Mouse (Mus musculus): ENCODE measurements around the gene Nsf.

The Nsf gene

GRCm38 (mm10) chr11:103948952-103949351 is 4.9 kb downstream of the Nsf start:
- in situ Hi-C loops (cut with MboI, MseI) = no loop called here

GRCm38 (mm10) chr11:103942740-103943139 is 11.1 kb downstream of the Nsf start:
- in situ Hi-C loops (cut with MboI, MseI) = no loop called here

DNA sequence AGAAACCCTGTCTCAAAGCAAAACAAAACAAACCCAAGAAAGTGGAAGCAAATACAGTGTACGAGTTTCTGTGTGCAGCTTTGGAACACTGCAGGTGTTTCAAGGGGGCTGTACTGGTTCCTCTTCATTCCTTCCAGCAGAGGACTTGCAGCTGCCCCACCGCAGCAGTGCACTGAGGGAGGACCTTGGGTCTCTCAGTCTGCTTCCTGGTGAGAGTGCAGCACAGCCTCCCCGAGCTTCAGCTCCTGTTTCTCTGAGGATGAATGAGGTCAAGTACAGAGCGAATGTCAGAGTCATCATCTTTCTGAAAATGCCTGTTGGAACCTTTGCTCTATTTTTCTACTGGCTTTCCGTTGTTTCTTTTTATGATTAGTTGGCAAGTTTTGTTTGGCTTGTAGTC is 12.5 kb downstream of the Nsf start:
- in situ Hi-C loops (cut with MboI, MseI) = no loop called here

DNA sequence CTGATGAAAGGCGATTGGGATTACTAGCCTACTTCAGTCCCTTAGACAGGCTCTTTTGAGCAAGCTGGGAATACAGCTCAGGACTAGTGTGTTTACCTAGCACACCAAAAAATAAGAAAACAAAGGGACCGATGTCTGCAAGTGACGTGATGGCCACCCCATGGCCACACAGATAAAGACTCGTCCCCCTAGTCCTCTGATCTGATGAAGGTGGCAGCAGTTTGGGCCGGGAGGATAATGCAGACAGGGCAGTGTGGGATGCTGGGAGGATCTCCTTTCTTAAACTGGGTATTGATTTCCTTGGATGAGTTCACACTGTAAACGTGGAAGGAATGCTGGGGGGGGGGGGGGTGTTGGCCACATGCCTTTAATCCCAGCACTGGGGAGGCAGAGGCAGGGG is 13.0 kb downstream of the Nsf start:
- in situ Hi-C loops (cut with MboI, MseI) = no loop called here

GRCm38 (mm10) chr11:103937976-103938728 is 15.7 kb downstream of the Nsf start:
- in situ Hi-C loops (cut with MboI, MseI) = no loop called here

DNA sequence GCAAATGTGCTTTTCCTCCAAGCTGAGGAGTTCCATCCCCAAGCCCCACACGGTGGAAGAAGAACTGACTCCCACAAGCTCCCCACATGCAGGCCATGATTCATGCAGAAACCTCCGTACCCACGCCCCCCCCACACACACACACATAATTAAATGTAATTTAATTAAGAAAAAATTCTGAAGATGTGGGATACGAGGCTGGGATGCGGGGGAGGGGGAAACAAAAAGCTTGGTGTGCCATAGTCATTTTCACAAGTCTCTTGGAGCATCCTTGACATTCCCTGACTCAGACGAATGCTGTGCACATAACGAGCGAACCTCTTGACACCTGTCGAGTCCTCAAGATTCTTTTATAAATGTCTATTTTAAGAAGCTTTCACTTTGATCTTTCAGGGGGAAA is 16.4 kb downstream of the Nsf start:
- in situ Hi-C loops (cut with MboI, MseI) = no loop called here

- in situ Hi-C loops (cut with MboI, MseI) = no loop called here
These were observed 18.1 kb downstream of the Nsf start for GRCm38 (mm10) chr11:103935717-103936116.

GRCm38 (mm10) chr11:103933886-103934285 is 20.0 kb downstream of the Nsf start:
- in situ Hi-C loops (cut with MboI, MseI) = no loop called here

- in situ Hi-C loops (cut with MboI, MseI) = loop anchor here in 1 of 2 experiments (25.0 kb wide), 1 partner anchor 162 kb away; the partner anchor contains the start of gene Wnt3
These were observed 29.9 kb downstream of the Nsf start for GRCm38 (mm10) chr11:103923957-103924356.

DNA sequence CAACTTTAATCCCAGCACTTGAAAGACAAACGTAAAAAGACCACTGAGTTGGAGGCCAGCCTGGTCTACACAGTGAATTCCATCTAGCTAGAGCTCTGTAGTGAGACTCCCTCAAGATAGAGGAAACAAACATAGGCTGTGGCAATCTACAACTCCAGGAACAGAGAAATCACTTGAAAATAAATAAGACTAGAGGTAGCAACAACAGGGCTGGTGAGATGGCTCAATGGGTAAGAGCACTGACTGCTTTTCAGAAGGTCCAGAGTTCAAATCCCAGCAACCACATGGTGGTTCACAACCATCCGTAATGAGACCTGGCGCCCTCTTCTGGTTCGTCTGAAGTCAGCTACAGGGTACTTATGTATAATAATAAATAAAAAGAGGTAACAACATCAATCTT is 30.6 kb downstream of the Nsf start:
- in situ Hi-C loops (cut with MboI, MseI) = loop anchor here in 1 of 2 experiments (25.0 kb wide), 1 partner anchor 161 kb away; the partner anchor contains the start of gene Wnt3

DNA sequence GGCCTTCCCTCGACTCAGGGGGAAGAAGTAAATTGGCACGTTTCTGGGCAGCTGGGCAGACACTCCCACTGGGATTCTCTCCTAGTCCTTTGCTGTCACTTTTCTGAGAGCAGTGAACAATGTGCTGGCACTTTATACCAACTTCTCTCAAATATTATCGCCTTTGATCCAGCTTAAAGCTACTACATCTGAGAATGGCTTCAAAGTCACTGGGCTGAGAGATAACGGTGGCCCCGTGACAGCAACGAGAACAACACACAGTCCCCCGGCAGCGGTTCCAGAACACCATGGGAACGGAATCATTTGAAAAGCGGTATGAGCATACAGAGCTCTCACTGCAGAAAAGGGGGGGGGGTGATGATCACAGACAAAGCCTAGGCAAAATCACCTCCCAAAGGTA is 31.0 kb downstream of the Nsf start:
- in situ Hi-C loops (cut with MboI, MseI) = loop anchor here in 1 of 2 experiments (25.0 kb wide), 1 partner anchor 161 kb away; the partner anchor contains the start of gene Wnt3

DNA sequence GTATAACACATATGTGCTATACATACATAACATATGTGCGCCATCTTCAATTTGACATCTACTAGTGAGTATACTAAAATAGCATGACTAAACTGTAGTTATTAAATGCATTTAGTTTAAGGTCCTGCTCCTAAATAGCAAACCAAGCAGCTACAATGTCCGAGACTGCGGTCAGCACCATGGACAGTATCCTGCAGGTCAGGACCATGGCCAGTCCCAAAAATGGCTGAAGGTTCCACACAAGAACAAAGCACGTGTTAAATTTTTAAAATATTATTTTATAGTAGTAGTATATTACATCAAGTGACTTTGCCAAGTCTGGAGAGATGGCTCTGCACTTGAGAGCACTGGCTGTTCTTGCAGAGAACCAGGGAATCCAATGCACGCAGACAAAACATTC is 33.2 kb downstream of the Nsf start:
- in situ Hi-C loops (cut with MboI, MseI) = loop anchor here in 1 of 2 experiments (25.0 kb wide), 1 partner anchor 158 kb away; the partner anchor contains the start of gene Wnt3

DNA sequence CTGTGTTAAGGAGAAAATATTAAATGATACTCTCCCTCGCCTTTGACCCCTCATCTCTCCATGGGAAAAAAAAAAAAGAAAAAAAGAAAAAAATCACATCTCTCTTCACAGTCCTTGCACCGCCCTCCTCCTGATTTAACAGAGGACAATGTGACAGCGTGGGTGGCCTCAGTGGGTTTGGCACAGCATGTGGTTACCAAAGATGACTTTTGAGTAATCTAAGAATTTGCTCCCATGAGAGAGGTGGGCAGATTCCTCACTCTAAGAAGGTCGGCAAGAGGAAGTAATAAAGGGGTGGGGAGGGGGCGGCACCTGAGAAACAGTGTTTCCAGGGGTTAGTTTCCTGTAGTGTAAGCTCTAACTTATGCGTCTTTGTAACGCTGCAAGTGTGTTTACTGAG is 37.0 kb downstream of the Nsf start:
- in situ Hi-C loops (cut with MboI, MseI) = loop anchor here (10.0 to 25.0 kb wide), 2 partner anchors 155 to 272 kb away; partner anchors contain the start of genes Rprml (in 1 of the 2) and Wnt3 (in 1 of the 2)

DNA sequence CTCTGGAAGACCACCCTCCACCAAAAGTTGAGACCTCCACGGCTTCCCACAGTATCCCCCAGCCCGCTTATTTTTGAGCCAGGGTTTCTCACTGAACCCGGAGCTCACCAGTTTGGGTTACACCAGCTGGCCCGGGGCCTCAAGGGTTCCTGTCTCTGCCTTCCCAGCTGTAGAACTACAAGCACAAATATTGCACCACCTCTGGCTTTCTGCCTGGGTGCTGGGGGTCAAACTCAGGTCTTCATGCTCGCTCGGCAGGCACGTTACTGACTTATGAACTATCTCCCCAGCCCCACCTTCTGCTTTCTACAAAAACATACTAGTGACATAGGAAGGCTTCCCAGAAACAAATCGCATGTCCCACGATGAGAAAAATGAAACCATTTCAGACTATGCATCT is 38.2 kb downstream of the Nsf start:
- in situ Hi-C loops (cut with MboI, MseI) = loop anchor here (10.0 to 25.0 kb wide), 2 partner anchors 153 to 271 kb away; partner anchors contain the start of genes Rprml (in 1 of the 2) and Wnt3 (in 1 of the 2)

DNA sequence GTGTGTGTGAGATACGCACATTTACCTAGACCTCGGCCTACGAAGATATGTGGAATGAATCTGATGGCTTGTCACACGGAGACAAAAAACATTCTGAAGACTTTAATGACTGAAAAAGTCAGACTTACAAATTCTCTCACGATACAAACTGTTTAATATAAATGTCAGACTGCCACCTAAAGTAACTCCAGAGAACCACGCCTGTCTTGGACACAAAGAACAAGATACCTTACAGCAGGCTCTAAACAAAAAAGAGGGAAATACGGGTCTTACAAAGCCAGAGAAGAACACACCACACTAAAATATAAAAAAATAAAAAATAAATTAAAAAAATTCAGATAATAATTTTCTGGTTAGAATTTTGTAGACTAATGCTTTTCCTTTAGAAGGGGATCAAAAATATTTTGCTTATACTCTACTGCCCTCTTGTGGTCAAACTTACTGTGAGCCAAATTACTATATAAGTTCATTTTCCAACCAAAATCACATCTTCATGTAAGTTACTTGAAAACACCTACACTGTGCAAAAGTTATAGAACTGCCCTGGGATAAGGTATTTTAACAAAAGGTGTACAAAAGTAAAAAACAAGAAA is 42.8 kb downstream of the Nsf start:
- in situ Hi-C loops (cut with MboI, MseI) = loop anchor here (5.0 to 25.0 kb wide), 3 partner anchors 149 to 266 kb away; partner anchors contain the start of genes Rprml (in 1 of the 2) and Wnt3 (in 1 of the 2)

DNA sequence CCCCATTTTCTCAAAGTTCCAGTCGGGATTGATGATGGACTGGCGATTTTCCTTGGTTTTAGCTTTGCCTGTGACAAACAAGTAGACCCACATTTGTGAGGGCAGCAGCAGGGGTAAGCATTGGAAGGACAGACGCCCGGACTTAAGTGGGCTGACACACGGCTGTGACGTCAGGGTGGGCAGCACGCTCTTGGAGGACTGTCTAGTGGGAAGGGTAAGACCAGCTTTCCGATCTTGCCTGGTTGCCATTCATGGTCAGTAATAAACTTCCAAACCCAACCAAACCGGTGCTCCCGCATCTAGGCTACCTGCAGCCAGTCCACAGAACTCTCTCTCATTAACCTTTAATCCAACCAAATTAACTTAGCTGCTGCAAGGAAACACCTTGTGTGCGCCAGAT is 43.3 kb downstream of the Nsf start:
- in situ Hi-C loops (cut with MboI, MseI) = loop anchor here (5.0 to 25.0 kb wide), 3 partner anchors 148 to 266 kb away; partner anchors contain the start of genes Rprml (in 1 of the 2) and Wnt3 (in 1 of the 2)

DNA sequence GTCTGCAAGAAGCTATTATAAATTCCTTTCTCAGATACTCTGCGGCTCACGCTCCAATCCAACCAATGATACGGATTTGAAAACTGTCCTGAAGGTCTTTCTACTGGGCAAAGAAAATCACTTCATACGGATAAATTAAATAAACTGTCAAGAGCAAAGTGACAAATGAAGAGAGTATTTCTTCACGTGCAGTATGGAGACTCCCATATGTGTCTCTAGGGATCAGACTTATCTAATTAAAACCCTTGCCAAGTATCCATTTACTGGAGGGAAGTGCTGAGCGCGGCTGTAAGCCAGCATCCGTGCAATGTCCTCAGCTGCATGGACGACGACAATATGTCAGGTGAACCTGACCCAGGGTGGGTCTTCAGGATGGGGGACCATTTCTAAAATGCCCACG is 44.0 kb downstream of the Nsf start:
- in situ Hi-C loops (cut with MboI, MseI) = loop anchor here (5.0 to 25.0 kb wide), 3 partner anchors 148 to 265 kb away; partner anchors contain the start of genes Rprml (in 1 of the 2) and Wnt3 (in 1 of the 2)

DNA sequence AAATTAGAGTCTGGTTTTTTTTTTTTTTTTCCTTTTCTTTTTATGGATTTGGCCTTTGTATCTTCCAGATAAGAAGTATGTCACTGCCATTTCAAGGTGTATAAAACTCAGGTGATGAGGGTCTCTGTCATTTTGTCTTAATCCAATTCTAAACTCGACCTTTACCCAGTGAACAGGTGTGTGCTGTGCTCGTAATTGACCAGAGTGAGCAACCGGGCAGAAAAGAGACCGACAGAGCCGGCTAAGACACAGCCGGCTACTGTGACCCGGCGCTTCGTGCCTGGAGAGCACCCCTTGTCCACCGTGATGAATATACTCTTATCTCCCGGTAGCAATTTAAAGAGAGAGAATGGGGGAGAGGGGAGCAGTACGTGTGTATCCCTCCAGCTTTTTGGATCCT is 44.5 kb downstream of the Nsf start:
- in situ Hi-C loops (cut with MboI, MseI) = loop anchor here in 1 of 2 experiments (25.0 kb wide), 1 partner anchor 147 kb away; the partner anchor contains the start of gene Wnt3

- in situ Hi-C loops (cut with MboI, MseI) = loop anchor here in 1 of 2 experiments (25.0 kb wide), 1 partner anchor 144 kb away; the partner anchor contains the start of gene Wnt3
These were observed 47.7 kb downstream of the Nsf start for GRCm38 (mm10) chr11:103906051-103906719.

DNA sequence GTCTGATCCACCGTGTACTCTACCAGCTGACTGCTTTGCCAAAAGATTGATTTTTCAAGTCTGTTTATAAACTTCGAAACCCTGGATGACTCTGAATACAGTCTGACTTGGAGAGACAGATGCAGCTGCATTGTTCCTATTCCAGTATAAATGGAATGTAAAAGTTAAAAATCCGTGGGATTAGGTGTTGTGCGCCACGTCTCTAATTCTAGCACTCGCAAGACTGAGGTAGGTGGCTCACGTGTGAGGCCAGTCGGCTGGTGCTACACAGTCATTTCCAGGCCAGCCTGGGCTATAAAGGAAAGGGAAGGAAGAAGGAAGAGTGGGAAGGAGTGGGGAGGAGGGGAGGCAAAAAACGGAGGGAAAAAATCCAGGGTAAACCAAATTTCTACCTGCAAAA is 48.4 kb downstream of the Nsf start:
- in situ Hi-C loops (cut with MboI, MseI) = loop anchor here in 1 of 2 experiments (25.0 kb wide), 1 partner anchor 143 kb away; the partner anchor contains the start of gene Wnt3

GRCm38 (mm10) chr11:103901581-103901966 is 52.3 kb downstream of the Nsf start:
- in situ Hi-C loops (cut with MboI, MseI) = loop anchor here in 1 of 2 experiments (25.0 kb wide), 1 partner anchor 139 kb away; the partner anchor contains the start of gene Wnt3

Data from T-helper 17 cell (primary cell).